Comparison of ENCODE assay signal across 18 mouse cellular contexts in genomic region chr4:116655100-116655499, GRCm38 (mm10). TPM values are rescaled to one million over a fixed set of nuclear protein-coding genes. Genes with fewer than 3 reads are reported as not detected.
A peak's percentile ranks its signal among the peaks of the same experiment; 100 is the strongest.
DNase-seq lines count a peak whose midpoint lies in the region; ATAC-seq lines count a peak whose summit lies in the region.
"Had no signal": no experiment of that assay in that cellular context is flagged by ENCODE, and none has a peak within 500 bp of the region (broad histone marks: within the 10 kb centered on the region; RNA-seq: fewer than 3 reads in every experiment).

No protein-coding gene starts in this region.

- intact Hi-C loops in left cerebral cortex, postnatal 4 days (cut with DNase I) = no loop called here

- peaks cover 4% of the 10 kb centered on the region for H3K4me1 ChIP-seq in brown adipose tissue, adult 24 weeks (ENCODE audit: control insufficient read depth, insufficient read depth, insufficient read length, low read length)

- peak overlapping the region; percentile 48; the same call in 1 of the 2 replicates for H3K27ac ChIP-seq in brown adipose tissue, adult 24 weeks (replicated peaks; ENCODE audit: low read depth, low read length)
- H3K27ac ChIP-seq: forebrain, embryonic 15.5 days; midbrain, embryonic 15.5 days; neural tube, embryonic 13.5 days; stomach, embryonic 15.5 days had no signal

- H3K4me3 ChIP-seq in brown adipose tissue, adult 24 weeks (ENCODE audit: insufficient read depth, low read depth, low read length) = no peak overlapping the region
- H3K4me3 ChIP-seq: forebrain, embryonic 15.5 days; midbrain, embryonic 15.5 days; neural tube, embryonic 13.5 days; stomach, embryonic 15.5 days had no signal

- DNase-seq in kidney, adult 18-20 months = peak; percentile 31
- DNase-seq in kidney, postnatal 4 days = no peak
- DNase-seq in ES-CJ7 (ENCODE audit: low read depth, low spot score) = peak; percentile 64
- peak; percentile 55 for DNase-seq in kidney, postnatal 14 days
- DNase-seq in left cerebral cortex, postnatal 4 days = no peak
- DNase-seq in spleen, postnatal 10 days (ENCODE audit: low spot score in 2 of 2) = no peak
- DNase-seq: cerebellum, postnatal 36 days; gastrocnemius, postnatal 25 days; heart, postnatal 36 days; lung, embryonic 14.5 days; right cerebral cortex, postnatal 14 days had no signal

- no peak for ATAC-seq in frontal cortex, adult (ENCODE audit: low TSS enrichment)
- ATAC-seq: CD4-positive, CD25-positive, alpha-beta regulatory T cell, adult 4 months; forebrain, embryonic 15.5 days; midbrain, embryonic 15.5 days had no signal

RNA-seq across cellular contexts. Expression of gene Akr1a1, which starts 3.6 kb away (rescaled TPM):
- polyA plus RNA-seq in brown adipose tissue, adult 24 weeks (2012; ENCODE audit: insufficient read depth, insufficient read length, missing spikeins) = 444 and 532 TPM in 2 replicates
- total RNA-seq in left cerebral cortex, postnatal 4 days (2021) = 100 to 1,000 TPM; 651 to 668 TPM

RNA-seq across cellular contexts. Expression of gene Nasp, which starts 27.4 kb away (rescaled TPM):
- polyA plus RNA-seq in brown adipose tissue, adult 24 weeks (2012; ENCODE audit: insufficient read depth, insufficient read length, missing spikeins) = 7.7 and 12.5 TPM in 2 replicates
- 100 to 1,000 TPM; 125 to 130 TPM for total RNA-seq in left cerebral cortex, postnatal 4 days (2021)

RNA-seq across cellular contexts. Expression of gene Prdx1, which starts 30.2 kb away (rescaled TPM):
- polyA plus RNA-seq in brown adipose tissue, adult 24 weeks (2012; ENCODE audit: insufficient read depth, insufficient read length, missing spikeins) = 971 and 1,048 TPM in 2 replicates
- 100 to 1,000 TPM; 170 to 191 TPM for total RNA-seq in left cerebral cortex, postnatal 4 days (2021)

RNA-seq across cellular contexts. Expression of gene Mmachc, which starts 53.1 kb away (rescaled TPM):
- 49.4 and 64.1 TPM in 2 replicates for polyA plus RNA-seq in brown adipose tissue, adult 24 weeks (2012; ENCODE audit: insufficient read depth, insufficient read length, missing spikeins)
- total RNA-seq in left cerebral cortex, postnatal 4 days (2021) = 10 to 100 TPM; 14.7 to 15.7 TPM

RNA-seq across cellular contexts. Expression of gene Ccdc163, which starts 53.2 kb away (rescaled TPM):
- 12.1 and 12.3 TPM in 2 replicates for polyA plus RNA-seq in brown adipose tissue, adult 24 weeks (2012; ENCODE audit: insufficient read depth, insufficient read length, missing spikeins)
- total RNA-seq in left cerebral cortex, postnatal 4 days (2021) = 1 to 10 TPM; 4.5 to 5.5 TPM

Comparison
In these comparisons a context has a peak if more than half of its experiments do, and no peak if none do; other contexts are left out.
1. DNase-seq: peak in kidney, adult 18-20 months (single experiment), ES-CJ7 (single experiment) and kidney, postnatal 14 days (single experiment); none in kidney, postnatal 4 days (0 of 2), left cerebral cortex, postnatal 4 days (single experiment) and spleen, postnatal 10 days (0 of 2).